Mouse (Mus musculus) embryonic facial prominence, embryonic 12.5 days (tissue): ENCODE measurements around the gene 1700013G24Rik. TPM values are rescaled to one million over a fixed set of nuclear protein-coding genes. Genes with fewer than 3 reads are reported as not detected.
"Not testable (repeated sequence)": the region's sequence is repeated elsewhere in the genome, so short reads cannot be mapped to it uniquely, and the experiment has no call there.

Source experiments
- ATAC-seq: fragments of 200-750 bp; cut with Nextera tagmentation; 2 replicates; pipeline ENCODE4 v1.8.0; 2017; ENCODE audit not compliant: insufficient number of reproducible peaks, insufficient read depth, low FRiP score, low TSS enrichment
- H3K27ac ChIP-seq: fragments of 300-500 bp; sonication (generic); 2 replicates; pipeline ENCODE4 v1.5.1; 2016; ENCODE audit warnings: mild to moderate bottlenecking
- H3K27me3 ChIP-seq: fragments of 300-500 bp; sonication (generic); 2 replicates; pipeline ENCODE4 v1.6.1; 2016; ENCODE audit warnings: mild to moderate bottlenecking, moderate library complexity
- H3K36me3 ChIP-seq: fragments of 300-500 bp; sonication (generic); 2 replicates; pipeline ENCODE4 v1.6.1; 2016; ENCODE audit warnings: mild to moderate bottlenecking
- H3K4me1 ChIP-seq: fragments of 300-500 bp; sonication (generic); 2 replicates; pipeline ENCODE4 v1.6.1; 2016
- H3K4me2 ChIP-seq: fragments of 300-500 bp; sonication (generic); replicated peaks from 2 replicates; pipeline ENCODE4 v1.6.1; 2016; ENCODE audit warnings: mild to moderate bottlenecking, moderate library complexity
- H3K4me3 ChIP-seq: fragments of 300-500 bp; sonication (generic); 2 replicates; pipeline ENCODE4 v1.5.1; 2016; ENCODE audit warnings: mild to moderate bottlenecking
- H3K9ac ChIP-seq: fragments of 300-500 bp; sonication (generic); 2 replicates; pipeline ENCODE4 v1.6.1; 2016; ENCODE audit warnings: mild to moderate bottlenecking, moderate library complexity
- H3K9me3 ChIP-seq: fragments of 300-500 bp; sonication (generic); 2 replicates; pipeline ENCODE4 v1.6.1; 2016; ENCODE audit warnings: mild to moderate bottlenecking, moderate library complexity
- WGBS: fragments of 180-500 bp; shearing (Covaris S2); methylation state at CpG from one replicate; pipeline ENCODE4 v1.1.7; 2016; 5-methylcytosine and 5-hydroxymethylcytosine counted together
- polyA plus RNA-seq: library from polyadenylated mRNA; unstranded; fragments of >200 nt; fragmentation: Nextera tagmentation; extraction: Ambion mirVana; gene quantifications from 2 replicates; pipeline ENCODE4 v1.2.1, GENCODE M21; 2016

The 1700013G24Rik gene
- not detected in 2 replicates for polyA plus RNA-seq

DNA sequence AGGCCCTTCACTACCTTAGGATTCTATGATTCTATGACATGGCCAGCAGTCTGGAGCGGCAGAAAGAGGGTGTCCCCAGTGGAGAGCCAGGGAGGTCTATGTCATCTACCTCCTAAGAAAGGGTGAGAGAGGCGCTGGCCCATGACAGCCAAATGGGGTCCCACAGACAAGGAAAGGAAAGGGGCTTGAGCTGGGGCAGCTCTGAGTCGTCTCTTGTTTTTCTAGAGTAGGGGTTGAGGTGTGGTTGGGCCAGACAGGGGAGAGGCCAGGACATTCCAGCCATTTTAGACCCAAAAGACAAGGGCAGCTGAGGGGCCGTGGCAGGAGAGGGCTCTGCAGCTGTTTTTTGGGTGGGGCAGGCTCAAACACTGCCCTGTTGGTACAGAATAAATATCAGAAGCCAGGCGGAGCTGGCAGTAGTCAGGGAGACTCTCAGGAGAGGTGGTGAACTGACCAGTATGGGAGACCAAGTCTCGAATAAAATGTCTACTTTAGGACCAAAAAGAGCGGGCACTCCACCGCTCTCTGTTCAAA, at the start of gene 1700013G24Rik:
1700013G24Rik (plus strand) TSS at position 51 of the 534 bp plus-strand sequence.
- H3K36me3 ChIP-seq, result no peaks in the 10 kb centered on the region
- peaks cover 7% of the 10 kb centered on the region; the same call in 1 of the 2 replicates for H3K4me1 ChIP-seq
- no peak within 1 kb of the TSS for H3K4me3 ChIP-seq
- H3K27me3 ChIP-seq, result no peaks in the 10 kb centered on the region
- no peak within 1 kb of the TSS for H3K27ac ChIP-seq
- ATAC-seq, result no peak
- WGBS, result 83% methylated on average over 8 of the region's 8 CpGs
- H3K9ac ChIP-seq, result no peak within 1 kb of the TSS
- H3K4me2 ChIP-seq, result no peak within 1 kb of the TSS
- no peaks in the 10 kb centered on the region for H3K9me3 ChIP-seq

DNA sequence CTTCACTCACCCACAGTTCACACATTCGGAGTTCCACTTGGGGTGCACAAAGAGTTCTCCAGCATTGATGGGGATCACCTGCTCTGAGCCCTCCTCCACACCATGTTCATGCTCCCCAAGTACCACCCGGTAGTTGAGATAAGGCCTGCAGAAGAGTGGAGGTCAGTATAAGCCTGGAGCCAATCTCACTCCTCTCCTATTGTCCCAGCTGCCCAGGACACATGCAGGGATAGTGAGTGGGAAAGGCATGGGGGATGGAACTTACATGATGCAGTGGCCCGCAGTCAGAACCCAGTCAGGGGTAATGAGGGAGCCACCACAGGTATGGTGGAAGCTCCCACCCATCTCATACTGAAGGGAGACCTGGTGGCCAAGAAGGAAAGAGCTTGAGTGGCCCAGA, 47.5 kb upstream of the 1700013G24Rik start:
- 90% methylated on average over 3 of the region's 3 CpGs for WGBS

DNA sequence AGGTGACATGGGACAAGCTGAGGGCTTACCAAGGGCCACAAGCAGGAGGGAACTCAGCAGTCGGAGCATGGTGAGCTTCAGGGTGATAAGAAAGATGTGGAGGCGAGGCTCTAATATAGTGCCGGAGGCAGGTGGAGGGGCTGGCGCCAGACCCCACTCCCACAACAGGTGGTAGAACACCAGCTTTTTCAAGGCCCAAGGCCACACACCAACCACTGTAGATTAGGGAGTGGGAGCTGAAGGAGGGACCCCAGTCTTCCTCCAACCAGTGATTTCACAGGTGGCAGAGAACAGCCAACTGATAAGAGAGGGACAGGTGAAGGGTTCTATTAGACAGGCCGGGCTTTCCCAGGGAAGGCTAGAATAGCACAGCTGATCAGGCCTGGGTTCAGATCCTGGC, 43.4 kb upstream of the 1700013G24Rik start, which contains the start of gene Cela3a:
Cela3a (minus strand) TSS at position 101 of the 400 bp plus-strand sequence.
- no peaks in the 10 kb centered on the region for H3K36me3 ChIP-seq
- no peaks in the 10 kb centered on the region for H3K9me3 ChIP-seq
- no peak within 1 kb of the TSS for H3K9ac ChIP-seq
- 88% methylated on average over 5 of the region's 5 CpGs for WGBS
- no peaks in the 10 kb centered on the region for H3K4me1 ChIP-seq
- no peaks in the 10 kb centered on the region for H3K27me3 ChIP-seq
- no peak within 1 kb of the TSS for H3K4me3 ChIP-seq
- no peak within 1 kb of the TSS for H3K27ac ChIP-seq
- no peak within 1 kb of the TSS for H3K4me2 ChIP-seq
- no peak for ATAC-seq

More for the DNA sequence above, 47.5 kb upstream of the 1700013G24Rik start:
- ATAC-seq, result no peak
- Histone ChIP-seq H3K4me2 (no peak overlapping the region), H3K4me3 (no peak overlapping the region), H3K4me1 (no peaks in the 10 kb centered on the region), H3K9ac (no peak overlapping the region), H3K9me3 (no peaks in the 10 kb centered on the region), H3K27me3 (no peaks in the 10 kb centered on the region), H3K36me3 (no peaks in the 10 kb centered on the region), H3K27ac (no peak overlapping the region)

DNA sequence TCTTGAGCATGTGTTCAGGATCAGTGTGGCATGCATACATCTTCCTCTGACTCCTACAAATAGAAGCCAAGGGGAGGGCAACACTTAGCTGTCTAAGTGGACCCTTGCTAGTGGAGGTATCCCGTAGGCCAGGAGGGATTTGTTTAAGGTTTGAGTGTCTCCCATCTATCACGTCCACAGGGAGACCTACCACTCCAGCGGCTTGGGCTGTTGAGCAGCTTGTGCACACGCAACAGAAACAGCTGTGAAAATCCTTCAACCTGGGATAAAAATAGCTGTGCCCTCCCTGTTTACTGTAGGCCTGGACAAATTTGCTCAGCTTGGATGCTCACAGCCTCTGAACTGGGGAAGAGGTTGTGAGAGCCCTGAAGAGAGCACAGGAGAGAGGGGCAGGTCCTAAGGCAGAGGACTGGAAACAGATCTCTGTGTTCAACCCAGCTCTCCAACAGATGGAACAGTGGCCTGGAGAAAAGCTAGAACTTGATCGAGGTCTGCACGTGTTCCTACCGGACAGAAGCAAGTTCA, 40.8 kb upstream of the 1700013G24Rik start:
- ATAC-seq, H3K36me3 ChIP-seq, H3K27ac ChIP-seq, H3K4me2 ChIP-seq, H3K4me3 ChIP-seq, H3K9ac ChIP-seq, H3K9me3 ChIP-seq, H3K27me3 ChIP-seq, H3K4me1 ChIP-seq: not testable (repeated sequence)
- 85% methylated on average over 7 of the region's 7 CpGs for WGBS

DNA sequence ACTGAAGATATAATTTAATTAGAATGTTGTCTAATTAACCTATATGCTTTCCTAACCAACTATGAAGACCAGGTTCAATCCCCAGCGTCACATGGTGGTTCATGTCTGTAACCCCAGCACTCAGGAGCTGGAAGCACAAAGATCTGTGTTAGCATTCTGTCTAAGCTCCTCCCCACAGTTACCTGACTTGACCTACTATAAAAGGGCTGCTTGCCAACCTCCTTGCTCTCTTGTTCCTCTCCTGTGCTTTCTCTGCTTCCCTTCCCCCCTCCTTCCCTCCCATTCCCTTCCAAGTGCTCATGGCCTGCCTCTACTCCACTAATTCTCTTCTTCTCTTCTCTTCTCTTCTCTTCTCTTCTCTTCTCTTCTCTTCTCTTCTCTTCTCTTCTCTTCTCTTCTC, 38.1 kb upstream of the 1700013G24Rik start:
- Histone ChIP-seq H3K36me3 (no peaks in the 10 kb centered on the region), H3K27me3 (no peaks in the 10 kb centered on the region), H3K4me1 (no peaks in the 10 kb centered on the region), H3K9ac (no peak overlapping the region), H3K4me3 (no peak overlapping the region), H3K9me3 (no peaks in the 10 kb centered on the region), H3K4me2 (no peak overlapping the region), H3K27ac (no peak overlapping the region)
- 79% methylated on average over 1 of the region's 1 CpGs for WGBS
- no peak for ATAC-seq

DNA sequence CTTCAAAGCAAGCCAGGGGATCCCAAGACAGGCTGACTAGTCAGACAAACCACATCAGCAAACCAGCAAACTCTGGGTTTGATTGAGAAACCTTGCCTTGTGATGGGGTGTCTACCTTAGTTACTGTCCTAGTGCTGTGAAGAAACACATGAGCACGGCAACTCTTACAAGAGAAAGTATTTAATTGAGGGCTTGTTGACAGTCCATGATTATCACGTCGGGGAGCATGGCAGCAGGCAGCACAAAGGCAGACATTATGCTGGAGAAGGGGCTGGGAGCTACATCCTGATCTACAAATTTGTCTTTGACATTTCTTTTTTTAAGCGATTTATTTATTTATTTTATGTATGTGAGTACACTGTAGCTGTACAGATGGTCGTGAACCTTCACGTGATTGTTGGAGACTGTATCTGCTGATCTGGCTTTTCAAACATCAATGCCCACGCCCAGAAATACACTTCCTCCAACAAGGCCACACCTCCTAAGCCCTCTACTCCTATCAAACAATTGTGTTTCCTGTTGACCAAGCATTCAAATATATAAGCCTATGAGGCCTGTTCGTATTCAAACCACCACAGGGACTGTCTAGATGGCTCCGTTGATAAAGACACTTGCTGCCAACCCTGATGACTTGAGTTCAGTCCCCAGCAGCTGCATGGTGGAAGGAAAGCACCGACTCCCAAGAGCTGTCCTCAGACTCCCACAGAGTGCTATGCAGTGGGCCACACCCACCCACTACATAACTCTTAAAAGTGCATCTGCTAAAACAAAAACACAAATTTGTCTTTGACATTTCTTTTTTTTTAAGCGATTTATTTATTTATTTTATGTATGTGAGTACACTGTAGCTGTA, 35.1 kb upstream of the 1700013G24Rik start:
- ATAC-seq, result no peak
- H3K27me3 ChIP-seq, result no peaks in the 10 kb centered on the region

DNA sequence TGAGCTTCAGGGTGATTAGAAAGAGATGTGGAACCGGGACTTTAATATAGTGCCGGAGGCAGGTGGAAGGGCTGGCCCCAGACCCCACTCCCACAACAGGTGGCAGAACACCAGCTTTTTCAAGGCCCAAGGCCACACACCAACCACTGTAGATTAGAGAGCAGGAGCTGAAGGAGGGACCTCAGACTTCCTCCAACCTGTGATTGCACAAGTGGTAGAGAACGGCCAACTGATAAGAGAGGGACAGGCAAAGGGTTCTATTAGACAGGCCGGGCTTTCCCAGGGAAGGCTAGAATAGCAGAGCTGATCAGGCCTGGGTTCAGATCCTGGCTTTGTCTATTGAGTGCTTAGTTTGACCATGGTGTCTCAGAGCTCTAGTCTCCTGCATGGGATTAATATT, 22.6 kb upstream of the 1700013G24Rik start, which contains the start of gene Cela3b:
Cela3b (minus strand) TSS at position 39 of the 400 bp plus-strand sequence.
- H3K4me1 ChIP-seq, result no peaks in the 10 kb centered on the region
- no peak within 1 kb of the TSS for H3K4me2 ChIP-seq
- 94% methylated on average over 4 of the region's 4 CpGs for WGBS
- no peaks in the 10 kb centered on the region for H3K9me3 ChIP-seq
- no peak for ATAC-seq
- no peak within 1 kb of the TSS for H3K27ac ChIP-seq
- no peaks in the 10 kb centered on the region for H3K36me3 ChIP-seq
- no peak within 1 kb of the TSS for H3K4me3 ChIP-seq
- H3K27me3 ChIP-seq, result no peaks in the 10 kb centered on the region
- no peak within 1 kb of the TSS for H3K9ac ChIP-seq

More for the DNA sequence above, 35.1 kb upstream of the 1700013G24Rik start:
- Histone ChIP-seq H3K4me3 (no peak overlapping the region), H3K27ac (no peak overlapping the region), H3K4me2 (no peak overlapping the region), H3K9ac (no peak overlapping the region), H3K36me3 (no peaks in the 10 kb centered on the region), H3K9me3 (no peaks in the 10 kb centered on the region), H3K4me1 (no peaks in the 10 kb centered on the region)
- WGBS, result 68% methylated on average over 11 of the region's 11 CpGs

DNA sequence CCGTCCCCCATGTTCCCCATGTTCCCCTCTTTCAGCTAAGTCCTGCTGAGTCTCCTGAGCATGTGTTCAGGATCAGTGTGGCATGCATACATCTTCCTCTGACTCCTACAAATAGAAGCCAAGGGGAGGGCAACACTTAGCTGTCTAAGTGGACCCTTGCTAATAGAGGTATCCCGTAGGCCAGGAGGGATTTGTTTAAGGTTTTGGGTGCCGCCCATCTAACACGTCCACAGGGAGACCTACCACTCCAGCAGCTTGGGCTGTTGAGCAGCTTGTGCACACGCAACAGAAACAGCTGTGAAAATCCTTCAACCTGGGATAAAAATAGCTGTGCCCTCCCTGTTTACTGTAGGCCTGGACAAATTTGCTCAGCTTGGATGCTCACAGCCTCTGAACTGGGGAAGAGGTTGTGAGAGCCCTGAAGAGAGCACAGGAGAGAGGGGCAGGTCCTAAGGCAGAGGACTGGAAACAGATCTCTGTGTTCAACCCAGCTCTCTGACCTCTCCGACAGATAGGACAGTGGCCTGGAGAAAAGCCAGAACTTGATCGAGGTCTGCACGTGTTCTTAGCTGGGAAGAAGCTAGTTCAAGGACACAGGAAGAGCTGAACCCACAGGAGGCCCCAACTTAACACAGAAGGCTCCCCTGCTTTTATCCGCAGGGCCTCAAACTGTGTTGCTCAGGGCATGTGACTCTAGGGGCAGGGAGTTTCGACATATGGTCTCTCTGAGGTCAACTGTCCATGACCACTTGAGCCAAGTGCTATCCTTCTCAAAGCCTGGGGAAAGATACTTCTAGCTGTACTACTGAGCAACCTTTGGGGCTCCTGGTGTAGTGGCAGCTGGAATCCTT, 20.2 kb upstream of the 1700013G24Rik start:
- not testable (repeated sequence) for H3K4me1 ChIP-seq, H3K9ac ChIP-seq, H3K27me3 ChIP-seq, H3K27ac ChIP-seq, H3K4me3 ChIP-seq, ATAC-seq, H3K36me3 ChIP-seq, H3K9me3 ChIP-seq, H3K4me2 ChIP-seq
- 77% methylated on average over 10 of the region's 10 CpGs for WGBS

DNA sequence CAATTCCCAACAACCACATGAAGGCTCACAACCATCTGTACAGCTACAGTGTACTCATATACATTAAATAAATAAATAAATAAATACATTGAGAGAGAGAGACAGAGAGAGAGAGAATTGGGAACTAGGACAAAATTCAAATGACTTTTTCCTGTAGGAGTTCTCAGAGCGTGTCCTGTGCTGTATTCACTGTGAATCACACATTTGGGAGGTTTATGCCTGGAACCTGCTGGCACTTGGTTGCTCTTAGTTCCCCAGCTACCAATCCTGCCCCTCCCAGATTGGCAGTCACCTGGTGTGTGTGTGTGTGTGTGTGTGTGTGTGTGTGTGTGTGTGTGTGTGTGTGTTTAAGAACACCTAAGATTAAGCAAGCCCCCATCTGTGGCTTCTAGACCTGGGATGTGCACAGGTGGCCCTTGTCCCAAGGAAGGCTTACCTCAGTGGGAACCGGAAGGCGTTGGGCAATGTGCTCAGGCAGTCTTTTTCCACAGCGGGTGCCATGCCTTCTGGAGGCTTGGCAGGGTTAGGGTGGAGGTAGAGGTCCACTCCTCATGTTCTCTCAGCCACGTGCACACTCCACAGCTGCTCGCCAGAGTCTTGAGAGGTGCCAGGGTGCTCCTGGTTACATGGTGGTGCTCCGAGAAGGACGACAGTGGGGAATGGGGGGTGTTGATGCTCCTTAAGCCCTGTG, 16.0 kb upstream of the 1700013G24Rik start:
- no peak overlapping the region for H3K27ac ChIP-seq
- 89% methylated on average over 8 of the region's 8 CpGs for WGBS
- ATAC-seq, result no peak
- H3K4me3 ChIP-seq, result no peak overlapping the region
- no peaks in the 10 kb centered on the region for H3K27me3 ChIP-seq
- H3K9me3 ChIP-seq, result no peaks in the 10 kb centered on the region
- H3K4me1 ChIP-seq, result no peaks in the 10 kb centered on the region
- H3K36me3 ChIP-seq, result no peaks in the 10 kb centered on the region
- H3K4me2 ChIP-seq, result no peak overlapping the region
- H3K9ac ChIP-seq, result no peak overlapping the region

DNA sequence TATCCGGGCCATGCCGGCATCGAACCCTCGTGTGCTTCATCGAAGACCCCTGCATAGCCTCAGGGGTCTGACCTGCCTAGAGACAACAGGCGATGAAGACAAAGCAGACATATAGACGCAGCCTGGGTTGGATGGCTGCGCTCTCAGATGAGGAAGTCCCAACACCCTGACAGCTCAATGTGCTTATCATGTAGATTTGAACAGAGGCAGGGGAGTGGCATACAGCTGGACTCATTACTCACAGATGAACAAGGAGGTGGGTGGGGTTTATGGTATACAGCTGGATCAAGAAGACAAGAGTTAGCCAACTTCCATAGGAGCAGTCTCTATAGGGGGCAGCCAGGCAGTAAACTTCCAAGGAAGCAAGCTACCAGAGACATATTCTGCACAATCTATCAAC, 14.2 kb upstream of the 1700013G24Rik start:
- ATAC-seq, result no peak

DNA sequence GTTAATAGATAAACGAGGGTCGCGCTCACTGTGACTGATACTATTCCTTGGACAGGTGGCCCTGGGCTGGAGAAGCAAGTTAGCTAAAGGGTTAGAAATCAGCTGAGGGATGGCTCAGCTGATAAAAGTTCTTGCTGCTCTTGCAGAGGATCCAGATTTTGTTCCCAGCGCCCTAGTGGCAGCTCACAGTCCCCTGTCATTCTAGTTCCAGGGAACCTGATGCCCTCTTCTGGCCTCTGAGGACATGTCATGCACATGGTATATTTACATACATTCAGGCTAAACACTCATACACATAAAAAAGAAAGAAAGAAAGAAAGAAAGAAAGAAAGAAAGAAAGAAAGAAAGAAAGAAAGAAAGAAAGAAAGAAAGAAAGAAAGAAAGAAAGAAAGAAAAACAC, 11.8 kb upstream of the 1700013G24Rik start:
- Histone ChIP-seq H3K27me3 (no peaks in the 10 kb centered on the region), H3K36me3 (no peaks in the 10 kb centered on the region), H3K4me2 (no peak overlapping the region), H3K4me3 (no peak overlapping the region), H3K27ac (no peak overlapping the region), H3K9me3 (no peaks in the 10 kb centered on the region), H3K9ac (no peak overlapping the region), H3K4me1 (no peaks in the 10 kb centered on the region)
- ATAC-seq, result no peak
- 77% methylated on average over 4 of the region's 4 CpGs for WGBS

More for the DNA sequence above, 14.2 kb upstream of the 1700013G24Rik start:
- Histone ChIP-seq H3K9me3 (no peaks in the 10 kb centered on the region), H3K36me3 (no peaks in the 10 kb centered on the region), H3K4me3 (no peak overlapping the region), H3K4me1 (no peaks in the 10 kb centered on the region), H3K27me3 (no peaks in the 10 kb centered on the region), H3K4me2 (no peak overlapping the region), H3K9ac (no peak overlapping the region), H3K27ac (no peak overlapping the region)
- WGBS, result 85% methylated on average over 8 of the region's 8 CpGs
